Mouse (Mus musculus) MEL (cell line): ENCODE measurements around the gene Pxn.
"Not testable (repeated sequence)": the region's sequence is repeated elsewhere in the genome, so short reads cannot be mapped to it uniquely, and the experiment has no call there.

Experiments used
- CTCF ChIP-seq, 3 experiments: IDR thresholded peaks in 2 of 3; conservative IDR thresholded peaks in 1 of 3; 2 replicates each; pipeline ENCODE4 v1.5.1; 2011 to 2012; ENCODE audit warnings: low read length in 3 of 3, low read depth in 2 of 3, mild to moderate bottlenecking in 2 of 3, improper control_type of control experiment in 1 of 3, inconsistent platforms in 1 of 3, mixed read lengths in 1 of 3, moderate library complexity in 1 of 3; ENCODE audit not compliant: control insufficient read depth in 1 of 3, insufficient read depth in 1 of 3, poor library complexity in 1 of 3, severe bottlenecking in 1 of 3
- ELF1 ChIP-seq: IDR thresholded peaks from 2 replicates; pipeline ENCODE4 v1.6.1; 2014; ENCODE audit warnings: low read depth, mild to moderate bottlenecking, inconsistent platforms, low read length, improper control_type of control experiment, moderate library complexity
- HCFC1 ChIP-seq: IDR thresholded peaks from 2 replicates; pipeline ENCODE4 v1.6.1; 2012; ENCODE audit warnings: low read depth, mild to moderate bottlenecking, inconsistent platforms, low read length, improper control_type of control experiment, moderate library complexity
- MAFK ChIP-seq: IDR thresholded peaks from 2 replicates; pipeline ENCODE4 v1.6.1; 2011; ENCODE audit warnings: low read depth, mild to moderate bottlenecking, low read length, improper control_type of control experiment, borderline replicate concordance
- POLR2A ChIP-seq, 2 experiments: IDR thresholded peaks; 2 replicates each; pipeline ENCODE4 v1.6.1; 2011 to 2012; ENCODE audit warnings: low read length in 2 of 2, mild to moderate bottlenecking in 2 of 2, control low read depth in 1 of 2, improper control_type of control experiment in 1 of 2, low read depth in 1 of 2, moderate library complexity in 1 of 2; ENCODE audit not compliant: control insufficient read depth in 1 of 2, insufficient read depth in 1 of 2, poor library complexity in 1 of 2
- SMC3 ChIP-seq: IDR thresholded peaks from 2 replicates; pipeline ENCODE4 v1.6.1; 2011; ENCODE audit warnings: low read depth, low read length, improper control_type of control experiment
- USF2 ChIP-seq, 2 experiments: IDR thresholded peaks; 2 replicates each; pipeline ENCODE4 v1.6.1; 2011 to 2012; ENCODE audit warnings: improper control_type of control experiment in 2 of 2, low read length in 2 of 2, borderline replicate concordance in 1 of 2, inconsistent platforms in 1 of 2, low read depth in 1 of 2, mild to moderate bottlenecking in 1 of 2; ENCODE audit not compliant: insufficient read depth in 1 of 2
- ZC3H11A ChIP-seq: IDR thresholded peaks from 2 replicates; pipeline ENCODE4 v1.6.1; 2012; ENCODE audit warnings: low read depth, mild to moderate bottlenecking, inconsistent platforms, low read length, improper control_type of control experiment

DNA sequence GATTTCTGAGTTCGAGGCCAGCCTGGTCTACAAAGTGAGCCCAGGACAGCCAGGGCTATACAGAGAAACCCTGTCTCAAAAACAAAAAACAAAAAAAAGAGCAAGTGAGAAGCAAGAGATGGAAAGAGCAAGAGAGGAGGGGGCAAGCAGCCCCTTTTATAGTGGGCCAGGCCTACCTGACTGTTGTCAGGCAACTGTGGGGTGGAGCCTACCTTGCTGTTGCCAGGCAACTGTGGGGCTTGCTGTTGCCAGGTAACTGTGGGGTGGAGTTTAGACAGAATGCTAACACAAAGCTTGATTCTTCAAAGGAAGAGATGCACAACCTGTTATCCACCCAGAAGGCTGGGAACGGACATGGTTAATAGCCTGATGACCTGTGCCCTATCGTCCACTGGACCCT lies 10.9 kb upstream of the Pxn start:
- not testable (repeated sequence) for TF ChIP-seq POLR2A (IDR thresholded peaks at IDR 0.05; ENCODE audit: control insufficient read depth in 1 of 2, insufficient read depth in 1 of 2, low read depth in 1 of 2, low read length in 2 of 2, poor library complexity in 1 of 2); CTCF (IDR thresholded peaks at IDR 0.05 in 2 of 3, conservative IDR thresholded peaks at IDR 0.05 in 1 of 3; ENCODE audit: control insufficient read depth in 1 of 3, insufficient read depth in 1 of 3, low read depth in 2 of 3, low read length in 3 of 3, poor library complexity in 1 of 3, severe bottlenecking in 1 of 3); HCFC1; ZC3H11A; SMC3; ELF1; MAFK; USF2 (IDR thresholded peaks at IDR 0.05; ENCODE audit: borderline replicate concordance in 1 of 2, insufficient read depth in 1 of 2, low read depth in 1 of 2, low read length in 2 of 2)
